Mouse (Mus musculus): ENCODE data around the gene Frmd5. TPM values are rescaled to one million over a fixed set of nuclear protein-coding genes. Genes with fewer than 3 reads are reported as not detected.

Frmd5 gene
- polyA plus RNA-seq, 1 experiment from 2014 or later: 0.42 TPM

GRCm38 (mm10) chr2:121683606-121684005 lies 123.3 kb downstream of the Frmd5 start:
- Histone ChIP-seq H3K4me3 (replicated peaks; ENCODE audit: low read depth, low read length) (no peak overlapping the region), H3K9ac (ENCODE audit: low read depth, low read length) (no peak overlapping the region), H3K27me3 (ENCODE audit: insufficient read depth, low read length) (no peaks in the 10 kb centered on the region), H3K27ac (no peak overlapping the region), H3K36me3 (ENCODE audit: insufficient read depth, low read length) (no peaks in the 10 kb centered on the region), H3K4me2 (ENCODE audit: low read length) (no peak overlapping the region), H3K4me1 (replicated peaks; ENCODE audit: insufficient read depth, low read length) (no peaks in the 10 kb centered on the region), H3K9me3 (replicated peaks; ENCODE audit: low read length) (no peaks in the 10 kb centered on the region)
- no peak for TF ChIP-seq CTCF (IDR thresholded peaks at IDR 0.05; ENCODE audit: low read depth)
- DNase-seq (ENCODE audit: low spot score) (no peak), ATAC-seq (replicated peaks; ENCODE audit: low FRiP score, low read depth) (no peak)
- 83% methylated on average over 8 of the region's 8 CpGs for WGBS

GRCm38 (mm10) chr2:121682361-121682760 lies 124.5 kb downstream of the Frmd5 start:
- WGBS: 81% methylated on average over 3 of the region's 3 CpGs
- H3K9ac ChIP-seq (ENCODE audit: low read depth, low read length): no peak overlapping the region
- no peaks in the 10 kb centered on the region for H3K36me3 ChIP-seq (ENCODE audit: insufficient read depth, low read length)
- H3K9me3 ChIP-seq (replicated peaks; ENCODE audit: low read length): no peaks in the 10 kb centered on the region
- TF ChIP-seq CTCF (IDR thresholded peaks at IDR 0.05; ENCODE audit: low read depth): no peak
- no peaks in the 10 kb centered on the region for H3K4me1 ChIP-seq (replicated peaks; ENCODE audit: insufficient read depth, low read length)
- no peaks in the 10 kb centered on the region for H3K27me3 ChIP-seq (ENCODE audit: insufficient read depth, low read length)
- ATAC-seq (replicated peaks; ENCODE audit: low FRiP score, low read depth): no peak
- no peak overlapping the region for H3K27ac ChIP-seq
- DNase-seq (ENCODE audit: low spot score): no peak
- H3K4me3 ChIP-seq (replicated peaks; ENCODE audit: low read depth, low read length): no peak overlapping the region
- no peak overlapping the region for H3K4me2 ChIP-seq (ENCODE audit: low read length)

- Histone ChIP-seq H3K27ac (no peak overlapping the region), H3K27me3 (ENCODE audit: insufficient read depth, low read length) (no peaks in the 10 kb centered on the region), H3K4me1 (replicated peaks; ENCODE audit: insufficient read depth, low read length) (no peaks in the 10 kb centered on the region), H3K9ac (ENCODE audit: low read depth, low read length) (no peak overlapping the region), H3K36me3 (ENCODE audit: insufficient read depth, low read length) (no peaks in the 10 kb centered on the region), H3K4me2 (ENCODE audit: low read length) (no peak overlapping the region), H3K9me3 (replicated peaks; ENCODE audit: low read length) (no peaks in the 10 kb centered on the region), H3K4me3 (replicated peaks; ENCODE audit: low read depth, low read length) (no peak overlapping the region)
- DNase-seq (ENCODE audit: low spot score) (peak; percentile 21), ATAC-seq (replicated peaks; ENCODE audit: low FRiP score, low read depth) (no peak)
- 80% methylated on average over 7 of the region's 7 CpGs for WGBS
- peak; percentile 37; the same call in 1 of the 2 replicates for TF ChIP-seq CTCF (IDR thresholded peaks at IDR 0.05; ENCODE audit: low read depth)
Observed at GRCm38 (mm10) chr2:121679711-121680110, 127.2 kb downstream of the Frmd5 start.

GRCm38 (mm10) chr2:121677649-121677986 lies 129.3 kb downstream of the Frmd5 start:
- TF ChIP-seq CTCF (IDR thresholded peaks at IDR 0.05; ENCODE audit: low read depth): no peak
- 71% methylated on average over 6 of the region's 6 CpGs for WGBS
- no peak overlapping the region for H3K4me2 ChIP-seq (ENCODE audit: low read length)
- H3K9me3 ChIP-seq (replicated peaks; ENCODE audit: low read length): no peaks in the 10 kb centered on the region
- H3K9ac ChIP-seq (ENCODE audit: low read depth, low read length): no peak overlapping the region
- no peaks in the 10 kb centered on the region for H3K36me3 ChIP-seq (ENCODE audit: insufficient read depth, low read length)
- H3K27ac ChIP-seq: no peak overlapping the region
- no peak overlapping the region for H3K4me3 ChIP-seq (replicated peaks; ENCODE audit: low read depth, low read length)
- no peak for DNase-seq (ENCODE audit: low spot score)
- H3K27me3 ChIP-seq (ENCODE audit: insufficient read depth, low read length): no peaks in the 10 kb centered on the region
- ATAC-seq (replicated peaks; ENCODE audit: low FRiP score, low read depth): no peak
- no peaks in the 10 kb centered on the region for H3K4me1 ChIP-seq (replicated peaks; ENCODE audit: insufficient read depth, low read length)

- Histone ChIP-seq H3K9me3 (replicated peaks; ENCODE audit: low read length) (no peaks in the 10 kb centered on the region), H3K27ac (no peak overlapping the region), H3K9ac (ENCODE audit: low read depth, low read length) (no peak overlapping the region), H3K27me3 (ENCODE audit: insufficient read depth, low read length) (no peaks in the 10 kb centered on the region), H3K36me3 (ENCODE audit: insufficient read depth, low read length) (no peaks in the 10 kb centered on the region), H3K4me3 (replicated peaks; ENCODE audit: low read depth, low read length) (no peak overlapping the region), H3K4me1 (replicated peaks; ENCODE audit: insufficient read depth, low read length) (no peaks in the 10 kb centered on the region), H3K4me2 (ENCODE audit: low read length) (no peak overlapping the region)
- no peak for DNase-seq (ENCODE audit: low spot score)
- WGBS: 56% methylated on average over 6 of the region's 6 CpGs
- no peak for TF ChIP-seq CTCF (IDR thresholded peaks at IDR 0.05; ENCODE audit: low read depth)
- ATAC-seq (replicated peaks; ENCODE audit: low FRiP score, low read depth): no peak
Observed at GRCm38 (mm10) chr2:121676951-121677648, 129.8 kb downstream of the Frmd5 start.

GRCm38 (mm10) chr2:121675895-121676294 lies 131.0 kb downstream of the Frmd5 start:
- no peak overlapping the region for H3K4me3 ChIP-seq (replicated peaks; ENCODE audit: low read depth, low read length)
- H3K36me3 ChIP-seq (ENCODE audit: insufficient read depth, low read length): no peaks in the 10 kb centered on the region
- TF ChIP-seq CTCF (IDR thresholded peaks at IDR 0.05; ENCODE audit: low read depth): no peak
- H3K4me1 ChIP-seq (replicated peaks; ENCODE audit: insufficient read depth, low read length): no peaks in the 10 kb centered on the region
- no peaks in the 10 kb centered on the region for H3K9me3 ChIP-seq (replicated peaks; ENCODE audit: low read length)
- whole genome bisulfite sequencing: 83% methylated on average over 5 of the region's 5 CpGs
- H3K4me2 ChIP-seq (ENCODE audit: low read length): no peak overlapping the region
- ATAC-seq (replicated peaks; ENCODE audit: low FRiP score, low read depth) (no peak), DNase-seq (ENCODE audit: low spot score) (no peak)
- no peaks in the 10 kb centered on the region for H3K27me3 ChIP-seq (ENCODE audit: insufficient read depth, low read length)
- no peak overlapping the region for H3K27ac ChIP-seq
- no peak overlapping the region for H3K9ac ChIP-seq (ENCODE audit: low read depth, low read length)

GRCm38 (mm10) chr2:121675136-121675535 lies 131.8 kb downstream of the Frmd5 start:
- 66% methylated on average over 3 of the region's 3 CpGs for WGBS
- H3K4me2 ChIP-seq (ENCODE audit: low read length): no peak overlapping the region
- H3K4me1 ChIP-seq (replicated peaks; ENCODE audit: insufficient read depth, low read length): no peaks in the 10 kb centered on the region
- H3K4me3 ChIP-seq (replicated peaks; ENCODE audit: low read depth, low read length): no peak overlapping the region
- no peaks in the 10 kb centered on the region for H3K27me3 ChIP-seq (ENCODE audit: insufficient read depth, low read length)
- H3K27ac ChIP-seq: no peak overlapping the region
- ATAC-seq (replicated peaks; ENCODE audit: low FRiP score, low read depth) (no peak), DNase-seq (ENCODE audit: low spot score) (no peak)
- TF ChIP-seq CTCF (IDR thresholded peaks at IDR 0.05; ENCODE audit: low read depth): no peak
- no peaks in the 10 kb centered on the region for H3K36me3 ChIP-seq (ENCODE audit: insufficient read depth, low read length)
- H3K9me3 ChIP-seq (replicated peaks; ENCODE audit: low read length): no peaks in the 10 kb centered on the region
- H3K9ac ChIP-seq (ENCODE audit: low read depth, low read length): no peak overlapping the region

Measured in kidney, postnatal 0 days (tissue).